In genomic region chr12:87300441-87300690, GRCm38 (mm10) we compare ENCODE assay signal across 8 mouse cellular contexts. TPM values are rescaled to one million over a fixed set of nuclear protein-coding genes. Genes with fewer than 3 reads are reported as not detected.
DNase-seq lines count a peak whose midpoint lies in the region; ATAC-seq and TF ChIP-seq lines count a peak whose summit lies in the region.

No protein-coding gene starts in this region.

- TF ChIP-seq POLR2A in heart, adult 2 months (IDR thresholded peaks at IDR 0.05; ENCODE audit: insufficient read depth, low read depth, low read length), result no peak
- TF ChIP-seq POLR2A in ES-Bruce4 (IDR thresholded peaks at IDR 0.05; ENCODE audit: insufficient read depth, low read length), result no peak

- 4% methylated on average over 9 of the region's 9 CpGs for WGBS in heart, adult 2 months
- WGBS in hindbrain, embryonic 11.5 days, result 2% methylated on average over 9 of the region's 9 CpGs
- WGBS in liver, embryonic 16.5 days (ENCODE audit: insufficient replicate concordance), result 3% methylated on average over 9 of the region's 9 CpGs

- H3K9ac ChIP-seq in heart, adult 2 months (ENCODE audit: low read depth, low read length), result peak overlapping the region; percentile 61; the same call in 1 of the 2 replicates
- peak overlapping the region; percentile 75 for H3K9ac ChIP-seq in ES-Bruce4 (ENCODE audit: low read depth, poor library complexity, severe bottlenecking)
- H3K9ac ChIP-seq in hindbrain, embryonic 11.5 days (ENCODE audit: low read depth, low read length), result no peak overlapping the region
- H3K9ac ChIP-seq in liver, embryonic 16.5 days (ENCODE audit: low read depth, low read length), result peak overlapping the region; percentile 11; the same call in 1 of the 2 replicates

- no peaks in the 10 kb centered on the region for H3K79me2 ChIP-seq in heart, adult 2 months (replicated peaks; ENCODE audit: control insufficient read depth, insufficient read depth, low read length)

- DNase-seq in heart, adult 2 months, result no peak
- DNase-seq in heart, adult 9 months (ENCODE audit: low spot score in 2 of 2), result no peak
- DNase-seq in hindbrain, embryonic 11.5 days (ENCODE audit: low spot score), result no peak
- no peak for DNase-seq in left cerebral cortex, adult 18-20 months (ENCODE audit: low spot score in 2 of 2)
- DNase-seq in left cerebral cortex, adult 8-10 months (ENCODE audit: low spot score in 2 of 2), result no peak
- no peak for DNase-seq in frontal cortex, adult 2 months (ENCODE audit: extremely low spot score in 1 of 2, low spot score in 1 of 2)

- TF ChIP-seq CTCF in heart, adult 2 months (IDR thresholded peaks at IDR 0.05), result no peak
- TF ChIP-seq CTCF in ES-Bruce4 (IDR thresholded peaks at IDR 0.05; ENCODE audit: low read depth, low read length), result no peak

- no peak for TF ChIP-seq EP300 in heart, adult 2 months (IDR thresholded peaks at IDR 0.05; ENCODE audit: insufficient read depth, low read depth, low read length)
- TF ChIP-seq EP300 in ES-Bruce4 (IDR thresholded peaks at IDR 0.05; ENCODE audit: insufficient read depth, low read depth, low read length), result no peak

- no peaks in the 10 kb centered on the region for H3K36me3 ChIP-seq in heart, adult 2 months (ENCODE audit: control insufficient read depth, insufficient read depth, low read length)
- H3K36me3 ChIP-seq in ES-Bruce4 (ENCODE audit: control insufficient read depth, insufficient read depth, low read length, poor library complexity, severe bottlenecking), result no peaks in the 10 kb centered on the region
- no peaks in the 10 kb centered on the region for H3K36me3 ChIP-seq in hindbrain, embryonic 11.5 days (ENCODE audit: control insufficient read depth, insufficient read depth, low read length)
- no peaks in the 10 kb centered on the region for H3K36me3 ChIP-seq in liver, embryonic 16.5 days (ENCODE audit: control insufficient read depth, insufficient read depth)

- H3K4me2 ChIP-seq in hindbrain, embryonic 11.5 days (replicated peaks; ENCODE audit: low read depth, low read length), result peak overlapping the region; percentile 97
- H3K4me2 ChIP-seq in liver, embryonic 16.5 days (ENCODE audit: low read depth, low read length), result peak overlapping the region; percentile 75

- no peaks in the 10 kb centered on the region for H3K9me3 ChIP-seq in ES-Bruce4 (replicated peaks; ENCODE audit: control insufficient read depth, insufficient read depth, low read length, poor library complexity, severe bottlenecking)
- no peaks in the 10 kb centered on the region for H3K9me3 ChIP-seq in hindbrain, embryonic 11.5 days (ENCODE audit: control insufficient read depth, low read length)
- no peaks in the 10 kb centered on the region for H3K9me3 ChIP-seq in liver, embryonic 16.5 days (replicated peaks; ENCODE audit: control insufficient read depth, low read length)

- H3K4me3 ChIP-seq in heart, adult 2 months, result peak overlapping the region; percentile 72
- H3K4me3 ChIP-seq in ES-Bruce4 (ENCODE audit: low read depth, low read length), result peak overlapping the region; percentile 70
- H3K4me3 ChIP-seq in hindbrain, embryonic 11.5 days (ENCODE audit: low read depth, low read length), result peak overlapping the region; percentile 69
- peak overlapping the region; percentile 66 for H3K4me3 ChIP-seq in liver, embryonic 16.5 days (ENCODE audit: low read depth, low read length)

- no peak; the same call in 1 of the 2 replicates for ATAC-seq in hindbrain, embryonic 11.5 days (ENCODE audit: low FRiP score)
- no peak for ATAC-seq in liver, embryonic 16.5 days (ENCODE audit: low read depth)

- no peak overlapping the region for H3K27ac ChIP-seq in heart, adult 2 months
- no peak overlapping the region for H3K27ac ChIP-seq in ES-Bruce4 (ENCODE audit: insufficient read depth, low read length)
- no peak overlapping the region for H3K27ac ChIP-seq in hindbrain, embryonic 11.5 days (ENCODE audit: low read depth, low read length)
- H3K27ac ChIP-seq in liver, embryonic 16.5 days (ENCODE audit: low read length), result no peak overlapping the region

- H3K4me1 ChIP-seq in heart, adult 2 months (ENCODE audit: control insufficient read depth, insufficient read depth, low read length), result peaks cover 2% of the 10 kb centered on the region; the same call in 1 of the 2 replicates
- no peaks in the 10 kb centered on the region for H3K4me1 ChIP-seq in ES-Bruce4 (ENCODE audit: control insufficient read depth, insufficient read depth, low read length)
- H3K4me1 ChIP-seq in hindbrain, embryonic 11.5 days (replicated peaks; ENCODE audit: control insufficient read depth, insufficient read depth, low read length), result peaks cover 5% of the 10 kb centered on the region
- H3K4me1 ChIP-seq in liver, embryonic 16.5 days (ENCODE audit: control insufficient read depth, low read depth, low read length), result no peaks in the 10 kb centered on the region; the same call in 1 of the 2 replicates

- intact Hi-C loops in heart, adult 2 months (cut with DNase I), result no loop called here

- H3K27me3 ChIP-seq in heart, adult 2 months (ENCODE audit: control insufficient read depth, insufficient read depth, low read length), result peaks cover 11% of the 10 kb centered on the region
- H3K27me3 ChIP-seq in ES-Bruce4 (ENCODE audit: control insufficient read depth, insufficient read depth, low read length, poor library complexity, severe bottlenecking), result peaks cover 2% of the 10 kb centered on the region
- H3K27me3 ChIP-seq in hindbrain, embryonic 11.5 days (ENCODE audit: control insufficient read depth, insufficient read depth, low read length), result peaks cover 16% of the 10 kb centered on the region
- H3K27me3 ChIP-seq in liver, embryonic 16.5 days (ENCODE audit: control insufficient read depth, insufficient read depth, low read depth, low read length), result peaks cover 36% of the 10 kb centered on the region

RNA-seq across cellular contexts. Expression of gene Ism2, which starts 0.9 kb away (rescaled TPM):
- total RNA-seq in heart, adult 2 months (2021), result not detected
- 0.09 and 0.18 TPM in 2 replicates for polyA plus RNA-seq in heart, adult 2 months (2012; rRNA removed)
- 5.5 and 5.9 TPM in 2 replicates for polyA plus RNA-seq in ES-Bruce4 (2011; ENCODE audit: insufficient read depth, insufficient read length, low read depth, missing spikeins)
- 0.63 and 0.99 TPM in 2 replicates for polyA plus RNA-seq in hindbrain, embryonic 11.5 days (2014; fragmentation: Nextera tagmentation; extraction: Ambion mirVana)
- polyA plus RNA-seq in liver, embryonic 16.5 days (2015; fragmentation: Nextera tagmentation; extraction: Ambion mirVana), result 0.13 and 0.16 TPM in 2 replicates
- under 1 TPM; 0.30 to 0.33 TPM for total RNA-seq in left cerebral cortex, adult 18-20 months (2021)
- total RNA-seq in left cerebral cortex, adult 8-10 months (2022), result under 1 TPM; 0.32 to 0.91 (median 0.54) TPM
- 0.18 and 0.42 TPM in 2 replicates for polyA plus RNA-seq in frontal cortex, adult 2 months (2012; rRNA removed)

RNA-seq across cellular contexts. Expression of gene Ahsa1, which starts 34.1 kb away (rescaled TPM):
- total RNA-seq in heart, adult 2 months (2021), result 100 to 1,000 TPM; 138 to 153 TPM
- 74.5 and 85.8 TPM in 2 replicates for polyA plus RNA-seq in heart, adult 2 months (2012; rRNA removed)
- polyA plus RNA-seq in ES-Bruce4 (2011; ENCODE audit: insufficient read depth, insufficient read length, low read depth, missing spikeins), result 195 and 198 TPM in 2 replicates
- polyA plus RNA-seq in hindbrain, embryonic 11.5 days (2014; fragmentation: Nextera tagmentation; extraction: Ambion mirVana), result 210 and 222 TPM in 2 replicates
- polyA plus RNA-seq in liver, embryonic 16.5 days (2015; fragmentation: Nextera tagmentation; extraction: Ambion mirVana), result 108 and 119 TPM in 2 replicates
- total RNA-seq in left cerebral cortex, adult 18-20 months (2021), result 100 to 1,000 TPM; 176 to 181 TPM
- 100 to 1,000 TPM; 129 to 167 (median 149) TPM for total RNA-seq in left cerebral cortex, adult 8-10 months (2022)
- polyA plus RNA-seq in frontal cortex, adult 2 months (2012; rRNA removed), result 177 and 187 TPM in 2 replicates

RNA-seq across cellular contexts. Expression of gene Vipas39, which starts 34.3 kb away (rescaled TPM):
- total RNA-seq in heart, adult 2 months (2021), result 10 to 100 TPM; 23.2 to 25.5 TPM
- 23.3 and 39.7 TPM in 2 replicates for polyA plus RNA-seq in heart, adult 2 months (2012; rRNA removed)
- 31.0 and 33.8 TPM in 2 replicates for polyA plus RNA-seq in ES-Bruce4 (2011; ENCODE audit: insufficient read depth, insufficient read length, low read depth, missing spikeins)
- 62.3 and 65.6 TPM in 2 replicates for polyA plus RNA-seq in hindbrain, embryonic 11.5 days (2014; fragmentation: Nextera tagmentation; extraction: Ambion mirVana)
- polyA plus RNA-seq in liver, embryonic 16.5 days (2015; fragmentation: Nextera tagmentation; extraction: Ambion mirVana), result 9.8 and 10.2 TPM in 2 replicates
- 10 to 100 TPM; 50.9 to 54.3 TPM for total RNA-seq in left cerebral cortex, adult 18-20 months (2021)
- 10 to 100 TPM; 50.5 to 60.0 (median 57.6) TPM for total RNA-seq in left cerebral cortex, adult 8-10 months (2022)
- polyA plus RNA-seq in frontal cortex, adult 2 months (2012; rRNA removed), result 66.9 and 72.8 TPM in 2 replicates
